Mouse (Mus musculus) regulatory T cell (primary cell): ENCODE data around the gene Peli2.

ENCODE experiments used
- in situ Hi-C: fragments of 300-600 bp; cut with MboI, MseI; formaldehyde crosslinking; loops from one replicate; pipeline ENCODE4 v1.15.1; 2025; ENCODE audit warnings: high pct_unique_total_duplicates

The Peli2 gene

GRCm38 (mm10) chr14:48125971-48126370 is 5.3 kb downstream of the Peli2 start:
- in situ Hi-C loops, result no loop called here

- in situ Hi-C loops, result no loop called here
These were observed 6.3 kb downstream of the Peli2 start for GRCm38 (mm10) chr14:48126931-48127330.

GRCm38 (mm10) chr14:48127609-48128185 is 7.1 kb downstream of the Peli2 start:
- in situ Hi-C loops, result no loop called here

GRCm38 (mm10) chr14:48128701-48129100 is 8.1 kb downstream of the Peli2 start:
- in situ Hi-C loops, result no loop called here

GRCm38 (mm10) chr14:48130021-48130420 is 9.4 kb downstream of the Peli2 start:
- in situ Hi-C loops, result loop anchor here (10.0 kb wide), 1 partner anchor 225 kb away; no protein-coding TSS in a partner anchor

- in situ Hi-C loops, result loop anchor here (10.0 kb wide), 1 partner anchor 224 kb away; no protein-coding TSS in a partner anchor
These were observed 10.3 kb downstream of the Peli2 start for GRCm38 (mm10) chr14:48130761-48131575.

GRCm38 (mm10) chr14:48131576-48131922 is 10.9 kb downstream of the Peli2 start:
- in situ Hi-C loops, result loop anchor here (10.0 kb wide), 1 partner anchor 223 kb away; no protein-coding TSS in a partner anchor

- in situ Hi-C loops, result loop anchor here (10.0 kb wide), 1 partner anchor 223 kb away; no protein-coding TSS in a partner anchor
These were observed 11.6 kb downstream of the Peli2 start for GRCm38 (mm10) chr14:48132241-48132640.

GRCm38 (mm10) chr14:48132865-48133802 is 12.5 kb downstream of the Peli2 start:
- in situ Hi-C loops, result loop anchor here (10.0 kb wide), 1 partner anchor 222 kb away; no protein-coding TSS in a partner anchor

- in situ Hi-C loops, result loop anchor here (10.0 kb wide), 1 partner anchor 220 kb away; no protein-coding TSS in a partner anchor
These were observed 13.7 kb downstream of the Peli2 start for GRCm38 (mm10) chr14:48134344-48134743.

GRCm38 (mm10) chr14:48135816-48136345 is 15.3 kb downstream of the Peli2 start:
- in situ Hi-C loops, result loop anchor here (10.0 kb wide), 1 partner anchor 219 kb away; no protein-coding TSS in a partner anchor

GRCm38 (mm10) chr14:48137731-48138130 is 17.1 kb downstream of the Peli2 start:
- in situ Hi-C loops, result loop anchor here (10.0 kb wide), 1 partner anchor 217 kb away; no protein-coding TSS in a partner anchor

- in situ Hi-C loops, result loop anchor here (10.0 kb wide), 1 partner anchor 217 kb away; no protein-coding TSS in a partner anchor
These were observed 17.5 kb downstream of the Peli2 start for GRCm38 (mm10) chr14:48138138-48138537.

- in situ Hi-C loops, result loop anchor here (10.0 kb wide), 1 partner anchor 215 kb away; no protein-coding TSS in a partner anchor
These were observed 18.8 kb downstream of the Peli2 start for GRCm38 (mm10) chr14:48139409-48139808.

- in situ Hi-C loops, result no loop called here
These were observed 21.1 kb downstream of the Peli2 start for GRCm38 (mm10) chr14:48141694-48142093.

GRCm38 (mm10) chr14:48142696-48143095 is 22.1 kb downstream of the Peli2 start:
- in situ Hi-C loops, result no loop called here

- in situ Hi-C loops, result no loop called here
These were observed 22.5 kb downstream of the Peli2 start for GRCm38 (mm10) chr14:48143141-48143540.

GRCm38 (mm10) chr14:48144330-48144729 is 23.7 kb downstream of the Peli2 start:
- in situ Hi-C loops, result no loop called here

GRCm38 (mm10) chr14:48147688-48148087 is 27.1 kb downstream of the Peli2 start:
- in situ Hi-C loops, result no loop called here

- in situ Hi-C loops, result no loop called here
These were observed 28.0 kb downstream of the Peli2 start for GRCm38 (mm10) chr14:48148615-48149014.

- in situ Hi-C loops, result no loop called here
These were observed 28.7 kb downstream of the Peli2 start for GRCm38 (mm10) chr14:48149351-48149750.
